Mouse (Mus musculus) testis, adult 2 months (tissue): ENCODE measurements at regions not wholly inside any gene's neighbourhood (a gene's known extent, or its start where the extent isn't known, plus 50 kb on each side); places are given as distances from the start of the nearest gene placed in this dataset.

Experiments
- CTCF ChIP-seq: fragments of 200-500 bp; IDR thresholded peaks from 2 replicates; pipeline ENCODE4 v1.5.1; 2012; ENCODE audit warnings: low read depth, mild to moderate bottlenecking, inconsistent platforms, low read length, moderate library complexity; ENCODE audit not compliant: control insufficient read depth, insufficient read depth, insufficient replicate concordance
- POLR2A ChIP-seq: fragments of 200-500 bp; IDR thresholded peaks from 2 replicates; pipeline ENCODE4 v1.6.1; 2012; ENCODE audit warnings: low read depth, mild to moderate bottlenecking, inconsistent platforms, low read length, moderate library complexity; ENCODE audit not compliant: control insufficient read depth

DNA sequence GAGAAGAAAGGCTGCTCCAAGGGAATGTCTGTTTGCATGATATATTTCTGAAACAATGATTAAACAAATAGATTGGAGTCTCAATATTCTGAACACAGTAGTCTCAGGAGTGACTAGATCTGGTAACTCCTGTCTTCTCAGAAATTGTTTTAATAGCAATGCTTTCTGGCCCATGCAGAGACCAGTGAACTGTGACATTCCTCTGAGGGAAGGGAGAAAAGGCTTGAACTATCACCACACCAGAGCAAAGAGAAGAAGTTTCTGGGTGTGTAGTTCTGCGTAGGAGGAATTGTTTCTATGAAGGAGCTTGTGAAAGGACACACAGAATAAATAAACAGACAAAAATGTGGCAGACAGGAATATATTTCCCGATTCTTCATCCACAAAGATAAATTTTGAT lies 277.1 kb downstream of the Osr1 start:
- TF ChIP-seq CTCF (no peak), POLR2A (no peak)
